Mouse (Mus musculus): ENCODE measurements around the gene Dis3.

DNA sequence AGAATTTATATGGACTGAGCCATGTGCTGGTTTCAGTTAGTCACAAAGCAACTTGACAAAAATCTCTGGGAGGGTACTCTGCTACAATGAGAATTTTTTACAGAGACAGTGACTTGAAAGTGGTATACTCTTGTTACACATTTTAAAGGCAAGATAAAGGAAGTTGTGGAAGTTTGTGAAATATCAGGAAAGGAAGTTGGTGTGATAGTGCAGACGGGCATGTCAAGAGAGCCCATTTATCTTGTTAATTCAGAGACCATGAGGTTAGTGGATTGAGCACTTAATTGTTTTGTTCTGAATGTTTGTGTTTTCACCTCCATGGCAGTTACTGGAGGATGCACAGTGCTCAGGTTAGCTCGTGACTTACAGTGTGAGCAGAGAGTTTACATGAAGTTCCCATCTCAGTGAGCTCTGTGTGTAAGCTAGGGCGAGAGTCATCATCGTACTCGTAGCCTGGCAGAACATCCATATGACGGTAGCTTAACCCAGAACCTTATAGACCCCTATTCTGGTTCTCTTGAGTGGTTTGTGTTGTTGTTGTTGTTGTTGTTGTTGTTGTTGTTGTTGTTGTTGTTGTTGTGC is 5.1 kb upstream of the Dis3 start:
- TF ChIP-seq EP300 (optimal IDR thresholded peaks at IDR 0.05) (no peak), CTCF (IDR thresholded peaks at IDR 0.05; ENCODE audit: low read depth) (no peak)
